ENCODE assay signal across 8 mouse cellular contexts in the genomic region with DNA sequence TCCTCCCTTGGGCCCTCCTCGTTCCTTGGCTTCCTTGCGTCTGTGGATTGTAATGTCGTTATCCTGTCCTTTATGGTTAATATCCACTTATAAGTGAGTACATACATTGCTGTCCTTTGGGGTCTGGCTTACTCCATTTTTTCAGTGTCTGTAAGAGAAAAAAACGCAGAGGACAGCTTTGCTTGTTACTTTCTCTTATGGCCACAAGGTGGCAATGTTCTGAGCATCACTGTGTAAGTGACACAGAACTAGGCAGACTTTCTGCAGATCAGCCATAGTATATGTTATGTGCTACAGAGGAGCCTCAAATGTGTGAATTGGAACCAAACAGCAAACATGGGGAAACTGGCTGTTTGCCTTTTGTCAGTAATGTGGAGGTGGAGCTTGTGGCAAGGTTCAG. TPM values are rescaled to one million over a fixed set of nuclear protein-coding genes. Genes with fewer than 3 reads are reported as not detected.
DNase-seq lines count a peak whose midpoint lies in the region; ATAC-seq lines count a peak whose summit lies in the region.

No protein-coding gene starts in this region.

- H3K27ac ChIP-seq in lung, embryonic 16.5 days (ENCODE audit: low read length), result no peak overlapping the region

- H3K9me3 ChIP-seq in lung, embryonic 16.5 days (ENCODE audit: control insufficient read depth, low read length), result peaks cover 4% of the 10 kb centered on the region; the same call in 1 of the 2 replicates

- H3K4me1 ChIP-seq in lung, embryonic 16.5 days (replicated peaks; ENCODE audit: control insufficient read depth, insufficient read depth, low read length), result peaks cover 9% of the 10 kb centered on the region; the same call in 1 of the 2 replicates

- H3K9ac ChIP-seq in lung, embryonic 16.5 days (ENCODE audit: low read length), result no peak overlapping the region

- peak; percentile 68; the same call in 1 of the 2 replicates for ATAC-seq in lung, embryonic 16.5 days (ENCODE audit: low read depth)

- peak; percentile 27 to 57 for DNase-seq in cerebellum, postnatal 10 days
- DNase-seq in cerebellum, postnatal 36 days, result no peak
- DNase-seq in lung, adult 18-20 months, result no peak
- DNase-seq in large intestine, adult 2 months (ENCODE audit: low read depth, low spot score), result peak; percentile 1
- DNase-seq in retina, postnatal 1 day, result peak; percentile 71
- no peak for DNase-seq in urinary bladder, postnatal 14 days (ENCODE audit: low spot score)
- no peak for DNase-seq in spleen, postnatal 10 days (ENCODE audit: low spot score in 2 of 2)

- H3K4me2 ChIP-seq in lung, embryonic 16.5 days (ENCODE audit: low read depth, low read length), result no peak overlapping the region

- WGBS in lung, embryonic 16.5 days, result 33% methylated on average over 4 of the region's 4 CpGs
- WGBS in large intestine, adult 2 months, result 37% methylated on average over 4 of the region's 4 CpGs

- H3K4me3 ChIP-seq in lung, embryonic 16.5 days (ENCODE audit: low read length), result no peak overlapping the region

- no peaks in the 10 kb centered on the region for H3K36me3 ChIP-seq in lung, embryonic 16.5 days (ENCODE audit: control insufficient read depth, insufficient read depth, low read length)

- H3K27me3 ChIP-seq in lung, embryonic 16.5 days (ENCODE audit: control insufficient read depth, insufficient read depth, low read depth, low read length), result no peaks in the 10 kb centered on the region

RNA-seq across cellular contexts. Expression of a gene that starts 17.6 kb away (rescaled TPM):
- 0.09 and 0.21 TPM in 2 replicates for polyA plus RNA-seq in lung, embryonic 16.5 days (2015; fragmentation: Nextera tagmentation; extraction: Ambion mirVana)
- 0.01 and 0.07 TPM in 2 replicates for polyA plus RNA-seq in large intestine, adult 2 months (2012; rRNA removed)

RNA-seq across cellular contexts. Expression of a gene that starts 54.8 kb away (rescaled TPM):
- polyA plus RNA-seq in lung, embryonic 16.5 days (2015; fragmentation: Nextera tagmentation; extraction: Ambion mirVana), result 94.8 and 99.0 TPM in 2 replicates
- polyA plus RNA-seq in large intestine, adult 2 months (2012; rRNA removed), result 33.4 and 34.6 TPM in 2 replicates

Comparison
In these comparisons a context has a peak if more than half of its experiments do, and no peak if none do; other contexts are left out.
1. DNase-seq: peak in cerebellum, postnatal 10 days (2 of 2), large intestine, adult 2 months (single experiment) and retina, postnatal 1 day (single experiment); none in cerebellum, postnatal 36 days (0 of 2), lung, adult 18-20 months (0 of 2), urinary bladder, postnatal 14 days (single experiment) and spleen, postnatal 10 days (0 of 2).